In genomic region chr1:132372354-132372753, GRCm38 (mm10) we compare ENCODE assay signal across 8 mouse cellular contexts. TPM values are rescaled to one million over a fixed set of nuclear protein-coding genes. Genes with fewer than 3 reads are reported as not detected.
DNase-seq lines count a peak whose midpoint lies in the region; ATAC-seq lines count a peak whose summit lies in the region.
"Had no signal": no experiment of that assay in that cellular context is flagged by ENCODE, and none has a peak within 500 bp of the region (broad histone marks: within the 10 kb centered on the region; RNA-seq: fewer than 3 reads in every experiment).

No protein-coding gene starts in this region.

- no peak overlapping the region; a peak in 1 of 4 replicates for H3K27ac ChIP-seq in heart, embryonic 14.5 days (replicated peaks in 1 of 2; ENCODE audit: control insufficient read depth in 1 of 2, insufficient read depth in 1 of 2, low read depth in 2 of 2, low read length in 2 of 2)
- H3K27ac ChIP-seq in embryonic facial prominence, embryonic 13.5 days = peak overlapping the region; percentile 86; the same call in 1 of the 2 replicates
- peak overlapping the region; percentile 93 for H3K27ac ChIP-seq in liver, embryonic 16.5 days (ENCODE audit: low read length)
- H3K27ac ChIP-seq: hindbrain, embryonic 15.5 days had no signal

- no peak overlapping the region for H3K4me2 ChIP-seq in heart, embryonic 14.5 days (ENCODE audit: low read length)
- H3K4me2 ChIP-seq in embryonic facial prominence, embryonic 13.5 days = no peak overlapping the region; the same call in 1 of the 2 replicates
- H3K4me2 ChIP-seq in liver, embryonic 16.5 days (ENCODE audit: low read depth, low read length) = no peak overlapping the region
- H3K4me2 ChIP-seq: hindbrain, embryonic 15.5 days had no signal

- peaks cover 19% of the 10 kb centered on the region for H3K36me3 ChIP-seq in heart, embryonic 14.5 days (ENCODE audit: control insufficient read depth, insufficient read depth, low read length)
- H3K36me3 ChIP-seq in embryonic facial prominence, embryonic 13.5 days = peaks cover 22% of the 10 kb centered on the region
- H3K36me3 ChIP-seq in liver, embryonic 16.5 days (ENCODE audit: control insufficient read depth, insufficient read depth) = peaks cover 19% of the 10 kb centered on the region
- H3K36me3 ChIP-seq: hindbrain, embryonic 15.5 days had no signal

- H3K9ac ChIP-seq in heart, embryonic 14.5 days (ENCODE audit: low read length) = peak overlapping the region; percentile 14; the same call in 1 of the 2 replicates
- no peak overlapping the region for H3K9ac ChIP-seq in embryonic facial prominence, embryonic 13.5 days
- H3K9ac ChIP-seq in liver, embryonic 16.5 days (ENCODE audit: low read depth, low read length) = peak overlapping the region; percentile 50
- H3K9ac ChIP-seq: hindbrain, embryonic 15.5 days had no signal

- no peak for DNase-seq in heart, adult 18-20 months
- DNase-seq in brain, adult 2 months (ENCODE audit: low read depth, low spot score) = peak; percentile 59
- no peak for DNase-seq in adrenal gland, postnatal 36 days
- DNase-seq in adrenal gland, postnatal 25 days = no peak

- H3K4me1 ChIP-seq in heart, embryonic 14.5 days (ENCODE audit: control insufficient read depth in 2 of 2, insufficient read depth in 2 of 2, low read length in 2 of 2) = peaks cover 55 to 76% of the 10 kb centered on the region in 2 experiments
- H3K4me1 ChIP-seq in embryonic facial prominence, embryonic 13.5 days = peaks cover 77% of the 10 kb centered on the region
- peaks cover 89% of the 10 kb centered on the region for H3K4me1 ChIP-seq in liver, embryonic 16.5 days (ENCODE audit: control insufficient read depth, low read depth, low read length)

- WGBS in heart, embryonic 14.5 days = 89% methylated on average over 5 of the region's 5 CpGs
- 76% methylated on average over 5 of the region's 5 CpGs for whole genome bisulfite sequencing in embryonic facial prominence, embryonic 13.5 days
- WGBS in liver, embryonic 16.5 days (ENCODE audit: insufficient replicate concordance) = 73% methylated on average over 5 of the region's 5 CpGs

- no peak for ATAC-seq in heart, embryonic 14.5 days (ENCODE audit: insufficient number of reproducible peaks, insufficient read depth, low FRiP score, low read depth)
- no peak for ATAC-seq in embryonic facial prominence, embryonic 13.5 days (ENCODE audit: insufficient number of reproducible peaks, insufficient read depth, low FRiP score, low TSS enrichment, low read depth)
- ATAC-seq in liver, embryonic 16.5 days (ENCODE audit: low read depth) = no peak

- no peaks in the 10 kb centered on the region for H3K9me3 ChIP-seq in heart, embryonic 14.5 days (ENCODE audit: control insufficient read depth, low read length)
- H3K9me3 ChIP-seq in embryonic facial prominence, embryonic 13.5 days = no peaks in the 10 kb centered on the region
- no peaks in the 10 kb centered on the region for H3K9me3 ChIP-seq in liver, embryonic 16.5 days (replicated peaks; ENCODE audit: control insufficient read depth, low read length)
- H3K9me3 ChIP-seq: hindbrain, embryonic 15.5 days had no signal

- no peak overlapping the region for H3K4me3 ChIP-seq in heart, embryonic 14.5 days (ENCODE audit: control insufficient read depth in 1 of 2, insufficient read depth in 1 of 2, low read depth in 1 of 2, low read length in 2 of 2)
- H3K4me3 ChIP-seq in embryonic facial prominence, embryonic 13.5 days = no peak overlapping the region
- H3K4me3 ChIP-seq in liver, embryonic 16.5 days (ENCODE audit: low read depth, low read length) = no peak overlapping the region
- H3K4me3 ChIP-seq: hindbrain, embryonic 15.5 days had no signal

- H3K27me3 ChIP-seq in heart, embryonic 14.5 days (ENCODE audit: control insufficient read depth, insufficient read depth, low read length) = no peaks in the 10 kb centered on the region
- H3K27me3 ChIP-seq in embryonic facial prominence, embryonic 13.5 days = no peaks in the 10 kb centered on the region
- no peaks in the 10 kb centered on the region for H3K27me3 ChIP-seq in liver, embryonic 16.5 days (ENCODE audit: control insufficient read depth, insufficient read depth, low read depth, low read length)
- H3K27me3 ChIP-seq: hindbrain, embryonic 15.5 days had no signal

RNA-seq across cellular contexts. Expression of gene Tmcc2, which starts 18.7 kb away (rescaled TPM):
- 8.1 and 10.1 TPM in 2 replicates for polyA plus RNA-seq in heart, embryonic 14.5 days (2014; fragmentation: Nextera tagmentation; extraction: Ambion mirVana)
- total RNA-seq in heart, adult 18-20 months (2021) = 10 to 100 TPM; 25.0 to 26.0 TPM
- polyA plus RNA-seq in embryonic facial prominence, embryonic 13.5 days (2015; fragmentation: Nextera tagmentation; extraction: Ambion mirVana) = 10.5 and 16.1 TPM in 2 replicates
- polyA plus RNA-seq in liver, embryonic 16.5 days (2015; fragmentation: Nextera tagmentation; extraction: Ambion mirVana) = 631 and 674 TPM in 2 replicates
- total RNA-seq in adrenal gland, postnatal 36 days (2021) = 1 to 10 TPM; 6.1 to 9.7 TPM
- 8.4 and 8.6 TPM in 2 replicates for total RNA-seq in adrenal gland, postnatal 25 days (2021)

RNA-seq across cellular contexts. Expression of gene Dstyk, which starts 45.0 kb away (rescaled TPM):
- 11.4 and 12.2 TPM in 2 replicates for polyA plus RNA-seq in heart, embryonic 14.5 days (2014; fragmentation: Nextera tagmentation; extraction: Ambion mirVana)
- 10 to 100 TPM; 15.2 to 15.3 TPM for total RNA-seq in heart, adult 18-20 months (2021)
- polyA plus RNA-seq in embryonic facial prominence, embryonic 13.5 days (2015; fragmentation: Nextera tagmentation; extraction: Ambion mirVana) = 16.1 and 17.7 TPM in 2 replicates
- polyA plus RNA-seq in liver, embryonic 16.5 days (2015; fragmentation: Nextera tagmentation; extraction: Ambion mirVana) = 4.4 and 5.0 TPM in 2 replicates
- total RNA-seq in adrenal gland, postnatal 36 days (2021) = 10 to 100 TPM; 22.5 to 23.1 TPM
- 20.7 and 26.8 TPM in 2 replicates for total RNA-seq in adrenal gland, postnatal 25 days (2021)

RNA-seq across cellular contexts. Expression of gene Nuak2, which starts 56.4 kb away (rescaled TPM):
- 1.5 and 2.2 TPM in 2 replicates for polyA plus RNA-seq in heart, embryonic 14.5 days (2014; fragmentation: Nextera tagmentation; extraction: Ambion mirVana)
- total RNA-seq in heart, adult 18-20 months (2021) = 1 to 10 TPM; 4.2 to 4.4 TPM
- 2.2 and 4.4 TPM in 2 replicates for polyA plus RNA-seq in embryonic facial prominence, embryonic 13.5 days (2015; fragmentation: Nextera tagmentation; extraction: Ambion mirVana)
- polyA plus RNA-seq in liver, embryonic 16.5 days (2015; fragmentation: Nextera tagmentation; extraction: Ambion mirVana) = 3.2 and 3.6 TPM in 2 replicates
- 1 to 10 TPM; 2.8 to 4.9 TPM for total RNA-seq in adrenal gland, postnatal 36 days (2021)
- total RNA-seq in adrenal gland, postnatal 25 days (2021) = 2.4 and 4.8 TPM in 2 replicates

Comparison
In these comparisons a context has a peak if more than half of its experiments do, and no peak if none do; other contexts are left out.
1. H3K27ac ChIP-seq: peak in embryonic facial prominence, embryonic 13.5 days (single experiment) and liver, embryonic 16.5 days (single experiment); none in heart, embryonic 14.5 days (0 of 2).